Mouse (Mus musculus): Measurements from ENCODE around the gene Hist2h2ac. TPM values are rescaled to one million over a fixed set of nuclear protein-coding genes. Genes with fewer than 3 reads are reported as not detected.
"Not testable (repeated sequence)": the region's sequence is repeated elsewhere in the genome, so short reads cannot be mapped to it uniquely, and the experiment has no call there.

Gene Hist2h2ac
- polyA plus RNA-seq, 1 experiment from 2014 or later, result 0.72 TPM

- Histone ChIP-seq H3K9me3 (replicated peaks) (no peaks in the 10 kb centered on the region), H3K4me1 (peaks cover 16% of the 10 kb centered on the region), H3K9ac (replicated peaks) (no peak overlapping the region; the same call in 1 of the 2 replicates), H3K27me3 (replicated peaks) (no peaks in the 10 kb centered on the region; the same call in 1 of the 2 replicates), H3K4me3 (replicated peaks) (peak overlapping the region; percentile 77; the same call in 1 of the 2 replicates), H3K27ac (replicated peaks) (no peak overlapping the region), H3K4me2 (peak overlapping the region; percentile 99), H3K36me3 (peaks cover 47% of the 10 kb centered on the region)
- no peak for ATAC-seq (ENCODE audit: low FRiP score)
- 93% methylated on average over 11 of the region's 11 CpGs for WGBS
Measured at GRCm38 (mm10) chr3:96195616-96196313, 24.9 kb downstream of the Hist2h2ac start.

GRCm38 (mm10) chr3:96194966-96195365 lies 25.7 kb downstream of the Hist2h2ac start:
- H3K36me3 ChIP-seq, result peaks cover 55% of the 10 kb centered on the region
- H3K27ac ChIP-seq (replicated peaks), result no peak overlapping the region
- H3K4me1 ChIP-seq, result peaks cover 16% of the 10 kb centered on the region
- no peaks in the 10 kb centered on the region for H3K9me3 ChIP-seq (replicated peaks)
- no peak overlapping the region for H3K4me2 ChIP-seq
- no peak for ATAC-seq (ENCODE audit: low FRiP score)
- H3K4me3 ChIP-seq (replicated peaks), result no peak overlapping the region
- WGBS, result 88% methylated on average over 10 of the region's 10 CpGs
- H3K9ac ChIP-seq (replicated peaks), result no peak overlapping the region
- H3K27me3 ChIP-seq (replicated peaks), result no peaks in the 10 kb centered on the region; the same call in 1 of the 2 replicates

GRCm38 (mm10) chr3:96192977-96193376 lies 27.7 kb downstream of the Hist2h2ac start:
- Histone ChIP-seq H3K4me1 (peaks cover 12% of the 10 kb centered on the region), H3K36me3 (peaks cover 73% of the 10 kb centered on the region), H3K27ac (replicated peaks) (no peak overlapping the region), H3K9me3 (replicated peaks) (no peaks in the 10 kb centered on the region), H3K4me2 (no peak overlapping the region), H3K4me3 (replicated peaks) (no peak overlapping the region), H3K27me3 (replicated peaks) (no peaks in the 10 kb centered on the region), H3K9ac (replicated peaks) (no peak overlapping the region)
- 68% methylated on average over 12 of the region's 12 CpGs for WGBS
- no peak for ATAC-seq (ENCODE audit: low FRiP score)

- peaks cover 39% of the 10 kb centered on the region for H3K36me3 ChIP-seq
- peak overlapping the region; percentile 62 for H3K4me3 ChIP-seq (replicated peaks)
- no peak for ATAC-seq (ENCODE audit: low FRiP score)
- H3K4me1 ChIP-seq, result peaks cover 36% of the 10 kb centered on the region
- peak overlapping the region; percentile 83 for H3K9ac ChIP-seq (replicated peaks)
- H3K27me3 ChIP-seq (replicated peaks), result no peaks in the 10 kb centered on the region
- no peaks in the 10 kb centered on the region for H3K9me3 ChIP-seq (replicated peaks)
- H3K4me2 ChIP-seq, result peak overlapping the region; percentile 65
- peak overlapping the region; percentile 91 for H3K27ac ChIP-seq (replicated peaks)
- WGBS, result 26% methylated on average over 4 of the region's 4 CpGs
Measured at GRCm38 (mm10) chr3:96182382-96182776, 38.3 kb downstream of the Hist2h2ac start.

GRCm38 (mm10) chr3:96181510-96182381 lies 38.9 kb downstream of the Hist2h2ac start:
- peak overlapping the region; percentile 62 for H3K4me3 ChIP-seq (replicated peaks)
- H3K36me3 ChIP-seq, result peaks cover 35% of the 10 kb centered on the region
- WGBS, result 27% methylated on average over 12 of the region's 12 CpGs
- H3K4me1 ChIP-seq, result peaks cover 36% of the 10 kb centered on the region
- H3K9me3 ChIP-seq (replicated peaks), result no peaks in the 10 kb centered on the region
- H3K4me2 ChIP-seq, result peak overlapping the region; percentile 65
- H3K27me3 ChIP-seq (replicated peaks), result no peaks in the 10 kb centered on the region
- peak overlapping the region; percentile 91 for H3K27ac ChIP-seq (replicated peaks)
- peak; percentile 58 for ATAC-seq (ENCODE audit: low FRiP score)
- H3K9ac ChIP-seq (replicated peaks), result peak overlapping the region; percentile 83

GRCm38 (mm10) chr3:96180727-96181477 lies 39.8 kb downstream of the Hist2h2ac start, which contains the start of gene Sv2a:
Sv2a (plus strand) TSS chr3:96181151.
- ATAC-seq (ENCODE audit: low FRiP score), result peak; percentile 82
- peak within 1 kb of the TSS; percentile 62 for H3K4me3 ChIP-seq (replicated peaks)
- H3K9ac ChIP-seq (replicated peaks), result peak within 1 kb of the TSS; percentile 83
- H3K4me2 ChIP-seq, result peak within 1 kb of the TSS; percentile 65
- H3K27ac ChIP-seq (replicated peaks), result peak within 1 kb of the TSS; percentile 91
- H3K4me1 ChIP-seq, result peaks cover 40% of the 10 kb centered on the region
- no peaks in the 10 kb centered on the region for H3K9me3 ChIP-seq (replicated peaks)
- H3K27me3 ChIP-seq (replicated peaks), result no peaks in the 10 kb centered on the region
- peaks cover 38% of the 10 kb centered on the region for H3K36me3 ChIP-seq
- whole genome bisulfite sequencing, result under 1% methylated on average over 20 of the region's 23 CpGs

GRCm38 (mm10) chr3:96179531-96179930 lies 41.1 kb downstream of the Hist2h2ac start:
- ATAC-seq (ENCODE audit: low FRiP score), result no peak
- no peak overlapping the region for H3K27ac ChIP-seq (replicated peaks)
- 60% methylated on average over 4 of the region's 4 CpGs for WGBS

GRCm38 (mm10) chr3:96178902-96179301 lies 41.8 kb downstream of the Hist2h2ac start:
- peaks cover 47% of the 10 kb centered on the region for H3K4me1 ChIP-seq

More at GRCm38 (mm10) chr3:96179531-96179930, 41.1 kb downstream of the Hist2h2ac start:
- H3K36me3 ChIP-seq, result peaks cover 39% of the 10 kb centered on the region
- peaks cover 42% of the 10 kb centered on the region for H3K4me1 ChIP-seq
- H3K4me3 ChIP-seq (replicated peaks), result no peak overlapping the region
- H3K9ac ChIP-seq (replicated peaks), result no peak overlapping the region
- H3K9me3 ChIP-seq (replicated peaks), result no peaks in the 10 kb centered on the region
- no peaks in the 10 kb centered on the region for H3K27me3 ChIP-seq (replicated peaks)
- H3K4me2 ChIP-seq, result no peak overlapping the region

GRCm38 (mm10) chr3:96178427-96178826 lies 42.3 kb downstream of the Hist2h2ac start:
- H3K4me3 ChIP-seq (replicated peaks), result no peak overlapping the region
- 94% methylated on average over 4 of the region's 4 CpGs for WGBS
- H3K9ac ChIP-seq (replicated peaks), result no peak overlapping the region
- no peak overlapping the region for H3K4me2 ChIP-seq
- H3K9me3 ChIP-seq (replicated peaks), result no peaks in the 10 kb centered on the region
- H3K27ac ChIP-seq (replicated peaks), result no peak overlapping the region
- no peak for ATAC-seq (ENCODE audit: low FRiP score)
- H3K4me1 ChIP-seq, result peaks cover 48% of the 10 kb centered on the region
- no peaks in the 10 kb centered on the region for H3K27me3 ChIP-seq (replicated peaks)
- peaks cover 46% of the 10 kb centered on the region for H3K36me3 ChIP-seq

More at GRCm38 (mm10) chr3:96178902-96179301, 41.8 kb downstream of the Hist2h2ac start:
- Histone ChIP-seq H3K4me2 (no peak overlapping the region), H3K27ac (replicated peaks) (no peak overlapping the region), H3K9ac (replicated peaks) (no peak overlapping the region), H3K9me3 (replicated peaks) (no peaks in the 10 kb centered on the region), H3K27me3 (replicated peaks) (no peaks in the 10 kb centered on the region), H3K4me3 (replicated peaks) (no peak overlapping the region), H3K36me3 (peaks cover 45% of the 10 kb centered on the region)
- WGBS, result 86% methylated on average over 2 of the region's 2 CpGs
- no peak for ATAC-seq (ENCODE audit: low FRiP score)

- H3K4me3 ChIP-seq (replicated peaks), result no peak overlapping the region
- peaks cover 46% of the 10 kb centered on the region for H3K4me1 ChIP-seq
- 98% methylated on average over 6 of the region's 6 CpGs for WGBS
- H3K27ac ChIP-seq (replicated peaks), result no peak overlapping the region
- no peaks in the 10 kb centered on the region for H3K27me3 ChIP-seq (replicated peaks)
- peaks cover 46% of the 10 kb centered on the region for H3K36me3 ChIP-seq
- no peak overlapping the region for H3K9ac ChIP-seq (replicated peaks)
- ATAC-seq (ENCODE audit: low FRiP score), result no peak
- no peaks in the 10 kb centered on the region for H3K9me3 ChIP-seq (replicated peaks)
- no peak overlapping the region for H3K4me2 ChIP-seq
Measured at GRCm38 (mm10) chr3:96175251-96175650, 45.4 kb downstream of the Hist2h2ac start.

- not testable (repeated sequence) for H3K27ac ChIP-seq (replicated peaks)
Measured at GRCm38 (mm10) chr3:96174042-96174441, 46.6 kb downstream of the Hist2h2ac start.

More at GRCm38 (mm10) chr3:96174042-96174441, 46.6 kb downstream of the Hist2h2ac start:
- not testable (repeated sequence) for H3K9ac ChIP-seq (replicated peaks); ATAC-seq (ENCODE audit: low FRiP score); H3K27me3 ChIP-seq (replicated peaks); H3K9me3 ChIP-seq (replicated peaks); H3K4me3 ChIP-seq (replicated peaks)
- Histone ChIP-seq H3K4me1 (peaks cover 45% of the 10 kb centered on the region), H3K36me3 (peaks cover 46% of the 10 kb centered on the region), H3K4me2 (peak overlapping the region; percentile 26; the same call in 1 of the 2 replicates)
- WGBS, result 75% methylated on average over 4 of the region's 4 CpGs
